Mouse (Mus musculus): ENCODE measurements around the gene Gxylt2. TPM values are rescaled to one million over a fixed set of nuclear protein-coding genes. Genes with fewer than 3 reads are reported as not detected.

The Gxylt2 gene
- 1.2 and 1.4 TPM in 2 replicates for polyA plus RNA-seq (2014; fragmentation: Nextera tagmentation; extraction: Ambion mirVana)

DNA sequence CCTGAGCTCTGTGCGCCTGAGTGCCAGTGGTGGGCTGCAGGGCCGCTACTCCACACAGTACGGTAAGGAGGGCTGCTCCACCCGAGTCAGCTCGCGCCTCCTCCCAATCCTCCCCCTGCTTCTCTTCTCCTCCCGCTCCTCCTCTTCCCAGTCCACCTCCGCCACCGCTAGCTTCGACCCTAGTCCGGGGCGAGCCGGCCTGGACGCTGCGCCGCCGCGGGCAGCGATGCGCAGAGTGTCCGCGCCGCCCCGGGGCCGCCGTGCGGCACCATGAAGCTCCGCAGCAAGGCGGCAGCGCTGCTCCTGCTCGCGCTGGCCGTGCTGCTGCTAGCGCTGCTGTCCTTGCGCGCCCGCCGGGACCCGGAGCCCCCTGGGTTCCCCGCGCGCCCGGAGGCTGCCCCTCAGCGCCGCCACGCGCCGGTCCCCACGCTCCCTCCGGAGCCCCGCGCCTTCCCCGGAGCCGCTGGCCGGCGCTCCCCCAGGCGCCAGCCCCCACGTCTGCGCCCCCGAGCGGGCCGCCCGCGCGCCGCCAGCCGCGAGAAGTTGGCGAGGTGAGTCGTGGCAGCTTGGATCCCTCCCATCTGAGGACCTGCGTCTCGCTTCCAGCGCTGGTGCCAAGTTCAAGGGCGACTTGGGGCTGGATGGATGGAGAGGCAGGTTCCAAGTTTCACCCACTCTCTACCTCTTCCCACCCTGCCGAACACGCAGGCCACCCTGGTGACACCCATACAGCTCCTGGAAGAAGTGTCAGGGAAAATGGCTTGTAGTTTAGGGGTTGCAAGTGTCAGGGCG is at the start of gene Gxylt2:
Gxylt2 (plus strand) TSS at position 161 of the 792 bp plus-strand sequence.
- peak within 1 kb of the TSS; percentile 54 for H3K4me3 ChIP-seq (ENCODE audit: low read depth, low read length)
- peak within 1 kb of the TSS; percentile 53 for H3K9ac ChIP-seq (ENCODE audit: low read length)
- DNase-seq (ENCODE audit: low spot score) = peak; percentile 73
- H3K27ac ChIP-seq (ENCODE audit: low read depth) = no peak within 1 kb of the TSS
- H3K27me3 ChIP-seq (replicated peaks; ENCODE audit: control insufficient read depth, insufficient read depth, low read length) = peaks cover 24% of the 10 kb centered on the region
- no peaks in the 10 kb centered on the region for H3K9me3 ChIP-seq (ENCODE audit: control insufficient read depth, low read length)
- ATAC-seq (replicated peaks; ENCODE audit: low FRiP score, low TSS enrichment, low read depth) = peak; percentile 92
- peaks cover 4% of the 10 kb centered on the region; the same call in 1 of the 2 replicates for H3K4me1 ChIP-seq (replicated peaks; ENCODE audit: control insufficient read depth, insufficient read depth, low read length)
- WGBS = under 1% methylated on average over 67 of the region's 77 CpGs
- H3K36me3 ChIP-seq (ENCODE audit: control insufficient read depth, insufficient read depth, low read length) = no peaks in the 10 kb centered on the region
- H3K4me2 ChIP-seq (ENCODE audit: low read length) = peak within 1 kb of the TSS; percentile 90

DNA sequence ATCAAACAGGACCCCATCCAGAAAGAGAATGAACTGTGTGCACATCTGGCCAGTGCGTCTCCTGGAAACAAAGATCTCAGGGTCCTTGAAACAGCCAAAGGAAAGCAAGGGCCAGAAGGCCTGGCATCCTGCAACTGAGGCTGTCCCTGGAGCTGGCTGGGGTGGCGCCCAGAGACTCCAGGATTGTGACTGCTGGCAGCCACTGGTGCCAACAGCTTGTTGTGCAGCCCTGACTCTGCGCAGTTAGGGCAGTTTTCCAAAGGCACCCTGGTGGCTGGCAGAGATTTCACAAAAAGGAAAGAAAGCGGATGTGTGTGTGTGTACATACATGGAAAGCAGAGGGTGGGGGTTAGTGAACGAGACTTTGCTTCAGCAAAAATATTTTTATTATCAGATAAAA is 44.1 kb upstream of the Gxylt2 start:
- Histone ChIP-seq H3K4me2 (ENCODE audit: low read length) (no peak overlapping the region), H3K27ac (ENCODE audit: low read depth) (no peak overlapping the region), H3K4me3 (ENCODE audit: low read depth, low read length) (no peak overlapping the region), H3K4me1 (replicated peaks; ENCODE audit: control insufficient read depth, insufficient read depth, low read length) (no peaks in the 10 kb centered on the region), H3K9me3 (ENCODE audit: control insufficient read depth, low read length) (no peaks in the 10 kb centered on the region), H3K27me3 (replicated peaks; ENCODE audit: control insufficient read depth, insufficient read depth, low read length) (no peaks in the 10 kb centered on the region), H3K36me3 (ENCODE audit: control insufficient read depth, insufficient read depth, low read length) (peaks cover 35% of the 10 kb centered on the region), H3K9ac (ENCODE audit: low read length) (no peak overlapping the region)
- 84% methylated on average over 5 of the region's 5 CpGs for WGBS
- no peak for ATAC-seq (replicated peaks; ENCODE audit: low FRiP score, low TSS enrichment, low read depth)
- DNase-seq (ENCODE audit: low spot score) = no peak

DNA sequence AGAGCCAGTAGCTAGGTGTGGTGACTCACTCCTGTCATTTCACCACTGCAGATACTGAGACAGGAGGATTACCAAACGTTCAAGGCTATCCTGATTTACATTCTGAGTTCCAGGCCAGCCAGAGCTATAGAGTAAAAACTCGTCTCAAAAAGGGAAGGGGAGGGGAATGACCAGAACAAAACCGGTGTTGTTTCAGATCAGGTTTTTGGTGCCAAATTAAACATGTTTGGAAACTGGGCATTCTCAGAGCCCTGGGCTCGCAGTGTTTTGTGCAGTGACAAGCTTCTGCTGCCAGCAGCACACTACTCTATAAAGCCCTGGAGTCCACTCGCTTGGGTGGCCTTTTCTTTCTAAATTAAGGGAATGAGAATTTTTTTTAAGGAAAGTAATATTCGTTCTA is 42.3 kb upstream of the Gxylt2 start:
- WGBS = 61% methylated on average over 6 of the region's 6 CpGs
- Histone ChIP-seq H3K36me3 (ENCODE audit: control insufficient read depth, insufficient read depth, low read length) (peaks cover 35% of the 10 kb centered on the region), H3K9ac (ENCODE audit: low read length) (no peak overlapping the region), H3K27ac (ENCODE audit: low read depth) (no peak overlapping the region), H3K27me3 (replicated peaks; ENCODE audit: control insufficient read depth, insufficient read depth, low read length) (no peaks in the 10 kb centered on the region), H3K4me2 (ENCODE audit: low read length) (no peak overlapping the region), H3K9me3 (ENCODE audit: control insufficient read depth, low read length) (no peaks in the 10 kb centered on the region), H3K4me1 (replicated peaks; ENCODE audit: control insufficient read depth, insufficient read depth, low read length) (no peaks in the 10 kb centered on the region), H3K4me3 (ENCODE audit: low read depth, low read length) (no peak overlapping the region)
- DNase-seq (ENCODE audit: low spot score) (no peak), ATAC-seq (replicated peaks; ENCODE audit: low FRiP score, low TSS enrichment, low read depth) (no peak)

DNA sequence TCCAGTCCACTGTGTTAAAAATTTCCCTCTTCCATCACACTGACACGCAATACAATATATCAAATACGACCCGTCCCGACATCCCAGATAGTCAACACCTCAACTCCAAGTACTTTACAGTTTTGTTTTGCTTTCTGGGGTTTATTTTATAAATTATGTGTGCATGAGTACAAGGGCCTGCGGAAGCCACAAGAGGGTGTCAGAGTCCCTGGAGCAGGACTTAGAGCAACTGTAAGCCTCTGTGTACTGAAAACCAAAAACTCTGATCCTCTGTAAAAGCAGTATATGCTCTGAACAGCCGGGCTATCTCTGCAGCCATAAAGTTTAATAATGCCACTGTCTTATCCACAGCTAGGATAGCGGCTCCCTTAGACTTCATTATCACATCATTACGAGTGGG is 36.9 kb upstream of the Gxylt2 start:
- peaks cover 14% of the 10 kb centered on the region for H3K4me1 ChIP-seq (replicated peaks; ENCODE audit: control insufficient read depth, insufficient read depth, low read length)
- no peak overlapping the region for H3K27ac ChIP-seq (ENCODE audit: low read depth)
- DNase-seq (ENCODE audit: low spot score) = no peak
- 83% methylated on average over 8 of the region's 8 CpGs for WGBS
- H3K4me2 ChIP-seq (ENCODE audit: low read length) = no peak overlapping the region
- H3K4me3 ChIP-seq (ENCODE audit: low read depth, low read length) = no peak overlapping the region
- no peak for ATAC-seq (replicated peaks; ENCODE audit: low FRiP score, low TSS enrichment, low read depth)
- no peaks in the 10 kb centered on the region for H3K27me3 ChIP-seq (replicated peaks; ENCODE audit: control insufficient read depth, insufficient read depth, low read length)
- peaks cover 22% of the 10 kb centered on the region for H3K36me3 ChIP-seq (ENCODE audit: control insufficient read depth, insufficient read depth, low read length)
- no peaks in the 10 kb centered on the region for H3K9me3 ChIP-seq (ENCODE audit: control insufficient read depth, low read length)
- no peak overlapping the region for H3K9ac ChIP-seq (ENCODE audit: low read length)

DNA sequence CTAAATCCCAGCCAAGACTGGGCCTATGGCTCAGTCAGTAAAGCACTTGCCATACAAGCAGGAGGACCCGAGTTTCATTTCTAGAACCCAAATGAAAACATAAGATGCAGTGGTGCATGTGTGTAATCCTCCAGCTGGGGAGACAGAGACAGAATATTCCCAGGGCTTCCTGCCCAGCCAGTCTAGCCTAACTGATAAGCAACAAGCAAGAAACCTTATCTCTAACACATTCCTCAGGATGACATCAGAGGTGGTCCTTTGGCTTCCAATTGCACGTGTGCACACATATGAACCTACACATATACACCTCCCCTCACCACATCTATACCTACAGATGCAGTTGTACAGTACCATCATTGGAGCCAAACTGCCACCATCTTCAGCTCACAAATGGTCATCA is 35.7 kb upstream of the Gxylt2 start:
- no peak overlapping the region for H3K27ac ChIP-seq (ENCODE audit: low read depth)

DNA sequence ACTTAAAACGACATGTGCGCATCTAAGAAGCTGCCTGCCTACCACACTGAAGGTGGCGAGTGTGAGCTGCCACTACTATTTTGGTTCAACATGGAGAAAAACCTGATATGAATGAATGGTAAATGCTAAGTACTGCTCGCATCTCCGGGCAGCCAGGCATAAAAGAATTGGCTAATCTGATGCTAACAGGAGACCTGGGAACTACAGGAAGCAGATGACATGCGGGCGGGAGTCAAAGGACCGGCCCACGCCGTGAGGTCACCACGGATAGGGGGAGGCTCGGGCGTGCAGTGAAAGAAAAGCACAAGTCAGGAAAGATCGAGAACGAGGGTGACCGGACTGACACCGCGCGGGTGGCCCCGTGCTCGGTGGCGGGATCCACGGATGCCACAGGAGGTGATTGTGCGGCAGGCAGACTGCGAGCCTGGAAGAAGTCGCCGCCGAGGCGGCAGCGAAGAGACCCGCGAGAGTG is 34.1 kb upstream of the Gxylt2 start:
- DNase-seq (ENCODE audit: low spot score) = peak; percentile 80
- H3K9me3 ChIP-seq (ENCODE audit: control insufficient read depth, low read length) = no peaks in the 10 kb centered on the region
- peak; percentile 62 for ATAC-seq (replicated peaks; ENCODE audit: low FRiP score, low TSS enrichment, low read depth)
- H3K36me3 ChIP-seq (ENCODE audit: control insufficient read depth, insufficient read depth, low read length) = no peaks in the 10 kb centered on the region
- WGBS = under 1% methylated on average over 32 of the region's 32 CpGs
- H3K4me3 ChIP-seq (ENCODE audit: low read depth, low read length) = peak overlapping the region; percentile 85
- H3K4me1 ChIP-seq (replicated peaks; ENCODE audit: control insufficient read depth, insufficient read depth, low read length) = peaks cover 14% of the 10 kb centered on the region
- no peaks in the 10 kb centered on the region for H3K27me3 ChIP-seq (replicated peaks; ENCODE audit: control insufficient read depth, insufficient read depth, low read length)
- H3K4me2 ChIP-seq (ENCODE audit: low read length) = peak overlapping the region; percentile 84
- no peak overlapping the region for H3K27ac ChIP-seq (ENCODE audit: low read depth)
- H3K9ac ChIP-seq (ENCODE audit: low read length) = peak overlapping the region; percentile 55

More for the DNA sequence above, 35.7 kb upstream of the Gxylt2 start:
- Histone ChIP-seq H3K36me3 (ENCODE audit: control insufficient read depth, insufficient read depth, low read length) (peaks cover 13% of the 10 kb centered on the region), H3K27me3 (replicated peaks; ENCODE audit: control insufficient read depth, insufficient read depth, low read length) (no peaks in the 10 kb centered on the region), H3K4me3 (ENCODE audit: low read depth, low read length) (no peak overlapping the region), H3K4me2 (ENCODE audit: low read length) (no peak overlapping the region), H3K9ac (ENCODE audit: low read length) (no peak overlapping the region), H3K9me3 (ENCODE audit: control insufficient read depth, low read length) (no peaks in the 10 kb centered on the region), H3K4me1 (replicated peaks; ENCODE audit: control insufficient read depth, insufficient read depth, low read length) (peaks cover 14% of the 10 kb centered on the region)
- no peak for ATAC-seq (replicated peaks; ENCODE audit: low FRiP score, low TSS enrichment, low read depth)
- no peak for DNase-seq (ENCODE audit: low spot score)
- WGBS = 58% methylated on average over 2 of the region's 2 CpGs

DNA sequence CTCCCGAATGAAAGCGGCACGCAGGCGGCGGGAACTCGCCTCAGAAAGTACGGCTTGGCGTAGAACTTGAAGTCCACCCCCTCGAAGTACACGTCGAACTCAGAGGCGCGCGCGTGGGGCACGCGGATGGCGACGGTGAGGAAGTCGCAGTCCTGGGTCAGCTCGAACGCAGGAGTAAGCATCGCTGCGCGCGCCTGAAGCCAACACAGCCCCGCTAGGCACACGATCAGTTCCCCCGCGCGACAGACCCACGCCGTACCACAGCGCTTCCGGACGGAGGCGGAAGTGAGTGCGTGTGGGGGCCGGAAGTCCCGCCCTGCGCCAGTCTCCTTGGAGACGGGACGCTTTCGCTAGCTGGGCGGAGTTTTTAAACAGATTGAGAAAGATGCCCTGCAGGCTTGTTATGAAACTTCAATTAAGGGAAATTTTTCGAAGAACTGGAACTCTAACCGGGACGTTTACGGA is 33.6 kb upstream of the Gxylt2 start, which contains the start of gene Shq1:
Shq1 (minus strand) TSS at position 278 of the 465 bp plus-strand sequence.
- peak; percentile 89 for ATAC-seq (replicated peaks; ENCODE audit: low FRiP score, low TSS enrichment, low read depth)
- peak within 1 kb of the TSS; percentile 84 for H3K4me2 ChIP-seq (ENCODE audit: low read length)
- WGBS = under 1% methylated on average over 49 of the region's 49 CpGs
- H3K9me3 ChIP-seq (ENCODE audit: control insufficient read depth, low read length) = no peaks in the 10 kb centered on the region
- H3K4me3 ChIP-seq (ENCODE audit: low read depth, low read length) = peak within 1 kb of the TSS; percentile 85
- peak within 1 kb of the TSS; percentile 55 for H3K9ac ChIP-seq (ENCODE audit: low read length)
- H3K36me3 ChIP-seq (ENCODE audit: control insufficient read depth, insufficient read depth, low read length) = no peaks in the 10 kb centered on the region
- no peak within 1 kb of the TSS for H3K27ac ChIP-seq (ENCODE audit: low read depth)
- DNase-seq (ENCODE audit: low spot score) = peak; percentile 91
- no peaks in the 10 kb centered on the region for H3K27me3 ChIP-seq (replicated peaks; ENCODE audit: control insufficient read depth, insufficient read depth, low read length)
- peaks cover 14% of the 10 kb centered on the region for H3K4me1 ChIP-seq (replicated peaks; ENCODE audit: control insufficient read depth, insufficient read depth, low read length)

DNA sequence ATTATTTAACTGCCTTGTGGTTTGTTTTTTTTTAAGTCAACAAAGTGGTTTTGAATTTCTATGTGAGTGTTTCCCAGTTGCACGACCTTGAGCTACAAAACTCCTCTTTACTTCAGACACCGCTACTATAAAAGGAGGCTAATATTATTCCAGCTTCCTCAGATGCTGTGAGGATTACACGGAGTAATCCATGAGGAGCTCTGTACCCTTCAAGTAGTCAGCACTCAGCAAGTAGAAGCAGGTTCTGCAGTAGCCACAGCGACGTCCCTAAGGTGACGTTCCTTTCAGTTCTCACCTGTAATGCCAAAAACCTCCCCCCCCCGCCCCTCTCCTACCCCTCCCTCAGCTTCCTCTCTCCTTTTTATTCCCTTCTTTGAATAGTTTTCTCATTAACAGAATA is 33.1 kb upstream of the Gxylt2 start:
- peak overlapping the region; percentile 85 for H3K4me3 ChIP-seq (ENCODE audit: low read depth, low read length)
- no peak for DNase-seq (ENCODE audit: low spot score)
- H3K4me2 ChIP-seq (ENCODE audit: low read length) = peak overlapping the region; percentile 84
- H3K36me3 ChIP-seq (ENCODE audit: control insufficient read depth, insufficient read depth, low read length) = no peaks in the 10 kb centered on the region
- H3K27ac ChIP-seq (ENCODE audit: low read depth) = no peak overlapping the region
- no peaks in the 10 kb centered on the region for H3K9me3 ChIP-seq (ENCODE audit: control insufficient read depth, low read length)
- H3K9ac ChIP-seq (ENCODE audit: low read length) = no peak overlapping the region
- no peak for ATAC-seq (replicated peaks; ENCODE audit: low FRiP score, low TSS enrichment, low read depth)
- no peaks in the 10 kb centered on the region for H3K27me3 ChIP-seq (replicated peaks; ENCODE audit: control insufficient read depth, insufficient read depth, low read length)
- peaks cover 14% of the 10 kb centered on the region for H3K4me1 ChIP-seq (replicated peaks; ENCODE audit: control insufficient read depth, insufficient read depth, low read length)
- WGBS = 8% methylated on average over 7 of the region's 7 CpGs
